Mouse (Mus musculus): ENCODE measurements around the gene Scn3a. TPM values are rescaled to one million over a fixed set of nuclear protein-coding genes. Genes with fewer than 3 reads are reported as not detected.
A peak's percentile ranks its signal among the peaks of the same experiment; 100 is the strongest.

Gene Scn3a
- polyA plus RNA-seq, 1 experiment from 2014 or later: 0.72 TPM

- Histone ChIP-seq H3K4me1 (replicated peaks; ENCODE audit: control insufficient read depth, insufficient read depth) (no peaks in the 10 kb centered on the region; the same call in 1 of the 2 replicates), H3K9me3 (ENCODE audit: control insufficient read depth, low read length) (no peaks in the 10 kb centered on the region), H3K4me2 (replicated peaks; ENCODE audit: low read depth) (no peak overlapping the region), H3K27ac (replicated peaks) (no peak overlapping the region), H3K9ac (ENCODE audit: low read length) (no peak overlapping the region), H3K36me3 (ENCODE audit: control insufficient read depth, insufficient read depth, low read length) (no peaks in the 10 kb centered on the region), H3K4me3 (ENCODE audit: low read depth, low read length) (no peak overlapping the region), H3K27me3 (ENCODE audit: control insufficient read depth, insufficient read depth, low read length) (no peaks in the 10 kb centered on the region)
- ATAC-seq (ENCODE audit: low FRiP score, low TSS enrichment) (no peak), DNase-seq (ENCODE audit: low spot score) (no peak)
- 58% methylated on average over 2 of the region's 2 CpGs for whole genome bisulfite sequencing
- TF ChIP-seq EP300 (optimal IDR thresholded peaks at IDR 0.05) (no peak), CTCF (IDR thresholded peaks at IDR 0.05; ENCODE audit: low read depth) (no peak)
Measured at GRCm38 (mm10) chr2:65450449-65451360, 116.7 kb downstream of the Scn3a start.

- Histone ChIP-seq H3K4me2 (replicated peaks; ENCODE audit: low read depth) (no peak overlapping the region), H3K9me3 (ENCODE audit: control insufficient read depth, low read length) (no peaks in the 10 kb centered on the region), H3K27ac (replicated peaks) (no peak overlapping the region), H3K27me3 (ENCODE audit: control insufficient read depth, insufficient read depth, low read length) (no peaks in the 10 kb centered on the region), H3K9ac (ENCODE audit: low read length) (no peak overlapping the region), H3K36me3 (ENCODE audit: control insufficient read depth, insufficient read depth, low read length) (no peaks in the 10 kb centered on the region), H3K4me3 (ENCODE audit: low read depth, low read length) (no peak overlapping the region), H3K4me1 (replicated peaks; ENCODE audit: control insufficient read depth, insufficient read depth) (no peaks in the 10 kb centered on the region; the same call in 1 of the 2 replicates)
- DNase-seq (ENCODE audit: low spot score): no peak
- no peak for ATAC-seq (ENCODE audit: low FRiP score, low TSS enrichment)
- TF ChIP-seq EP300 (optimal IDR thresholded peaks at IDR 0.05) (no peak), CTCF (IDR thresholded peaks at IDR 0.05; ENCODE audit: low read depth) (no peak)
- WGBS: 90% methylated on average over 5 of the region's 5 CpGs
Measured at GRCm38 (mm10) chr2:65449126-65449828, 118.2 kb downstream of the Scn3a start.

- Histone ChIP-seq H3K4me2 (replicated peaks; ENCODE audit: low read depth) (no peak overlapping the region), H3K9me3 (ENCODE audit: control insufficient read depth, low read length) (no peaks in the 10 kb centered on the region), H3K9ac (ENCODE audit: low read length) (no peak overlapping the region), H3K4me3 (ENCODE audit: low read depth, low read length) (no peak overlapping the region), H3K4me1 (replicated peaks; ENCODE audit: control insufficient read depth, insufficient read depth) (no peaks in the 10 kb centered on the region), H3K27me3 (ENCODE audit: control insufficient read depth, insufficient read depth, low read length) (no peaks in the 10 kb centered on the region), H3K36me3 (ENCODE audit: control insufficient read depth, insufficient read depth, low read length) (no peaks in the 10 kb centered on the region), H3K27ac (replicated peaks) (no peak overlapping the region)
- TF ChIP-seq CTCF (IDR thresholded peaks at IDR 0.05; ENCODE audit: low read depth): no peak
- no peak for TF ChIP-seq EP300 (optimal IDR thresholded peaks at IDR 0.05)
- ATAC-seq (ENCODE audit: low FRiP score, low TSS enrichment): no peak
- no peak for DNase-seq (ENCODE audit: low spot score)
- WGBS: 78% methylated on average over 4 of the region's 4 CpGs
Measured at GRCm38 (mm10) chr2:65443082-65443481, 124.3 kb downstream of the Scn3a start.

- no peak overlapping the region for H3K4me3 ChIP-seq (ENCODE audit: low read depth, low read length)
- H3K4me2 ChIP-seq (replicated peaks; ENCODE audit: low read depth): no peak overlapping the region
- no peak overlapping the region for H3K27ac ChIP-seq (replicated peaks)
- TF ChIP-seq EP300 (optimal IDR thresholded peaks at IDR 0.05) (no peak), CTCF (IDR thresholded peaks at IDR 0.05; ENCODE audit: low read depth) (no peak)
- no peaks in the 10 kb centered on the region for H3K9me3 ChIP-seq (ENCODE audit: control insufficient read depth, low read length)
- no peak overlapping the region for H3K9ac ChIP-seq (ENCODE audit: low read length)
- H3K27me3 ChIP-seq (ENCODE audit: control insufficient read depth, insufficient read depth, low read length): no peaks in the 10 kb centered on the region
- ATAC-seq (ENCODE audit: low FRiP score, low TSS enrichment) (no peak), DNase-seq (ENCODE audit: low spot score) (peak; percentile 14)
- no peaks in the 10 kb centered on the region for H3K36me3 ChIP-seq (ENCODE audit: control insufficient read depth, insufficient read depth, low read length)
- WGBS: 15% methylated on average over 5 of the region's 5 CpGs
- no peaks in the 10 kb centered on the region for H3K4me1 ChIP-seq (replicated peaks; ENCODE audit: control insufficient read depth, insufficient read depth)
Measured at GRCm38 (mm10) chr2:65441566-65441965, 125.9 kb downstream of the Scn3a start.

GRCm38 (mm10) chr2:65441110-65441509 lies 126.3 kb downstream of the Scn3a start:
- no peak for TF ChIP-seq EP300 (optimal IDR thresholded peaks at IDR 0.05)
- TF ChIP-seq CTCF (IDR thresholded peaks at IDR 0.05; ENCODE audit: low read depth): no peak
- no peak overlapping the region for H3K27ac ChIP-seq (replicated peaks)
- no peaks in the 10 kb centered on the region for H3K36me3 ChIP-seq (ENCODE audit: control insufficient read depth, insufficient read depth, low read length)
- H3K9me3 ChIP-seq (ENCODE audit: control insufficient read depth, low read length): no peaks in the 10 kb centered on the region
- H3K27me3 ChIP-seq (ENCODE audit: control insufficient read depth, insufficient read depth, low read length): no peaks in the 10 kb centered on the region
- no peak overlapping the region for H3K4me2 ChIP-seq (replicated peaks; ENCODE audit: low read depth)
- no peak overlapping the region for H3K4me3 ChIP-seq (ENCODE audit: low read depth, low read length)
- no peak for DNase-seq (ENCODE audit: low spot score)
- ATAC-seq (ENCODE audit: low FRiP score, low TSS enrichment): no peak
- 78% methylated on average over 6 of the region's 6 CpGs for WGBS
- H3K9ac ChIP-seq (ENCODE audit: low read length): no peak overlapping the region
- no peaks in the 10 kb centered on the region for H3K4me1 ChIP-seq (replicated peaks; ENCODE audit: control insufficient read depth, insufficient read depth)

DNA sequence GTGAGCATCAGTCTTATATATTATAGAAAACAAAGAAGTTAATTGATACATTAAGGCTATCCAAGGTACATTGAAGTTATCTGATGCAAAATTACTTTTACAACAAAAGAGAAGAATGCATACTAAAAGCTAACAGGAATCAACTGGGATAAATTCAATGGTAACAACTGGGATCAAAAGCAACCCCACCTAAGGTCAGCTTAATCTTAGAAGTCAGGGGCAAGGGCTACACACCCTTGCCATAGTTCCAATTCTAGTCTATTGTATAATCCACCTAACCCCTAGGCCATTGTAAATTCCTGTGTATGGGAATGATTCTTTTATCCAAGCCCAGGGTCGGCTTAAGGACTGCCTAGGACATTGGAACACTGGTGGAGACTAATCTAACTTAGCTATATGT lies 130.5 kb downstream of the Scn3a start:
- Histone ChIP-seq H3K4me2 (replicated peaks; ENCODE audit: low read depth) (no peak overlapping the region), H3K27ac (replicated peaks) (no peak overlapping the region), H3K9me3 (ENCODE audit: control insufficient read depth, low read length) (no peaks in the 10 kb centered on the region), H3K9ac (ENCODE audit: low read length) (no peak overlapping the region), H3K4me1 (replicated peaks; ENCODE audit: control insufficient read depth, insufficient read depth) (no peaks in the 10 kb centered on the region), H3K27me3 (ENCODE audit: control insufficient read depth, insufficient read depth, low read length) (no peaks in the 10 kb centered on the region), H3K4me3 (ENCODE audit: low read depth, low read length) (no peak overlapping the region), H3K36me3 (ENCODE audit: control insufficient read depth, insufficient read depth, low read length) (no peaks in the 10 kb centered on the region)
- 63% methylated on average over 1 of the region's 1 CpGs for WGBS
- no peak for ATAC-seq (ENCODE audit: low FRiP score, low TSS enrichment)
- TF ChIP-seq EP300 (optimal IDR thresholded peaks at IDR 0.05) (no peak), CTCF (IDR thresholded peaks at IDR 0.05; ENCODE audit: low read depth) (no peak)
- no peak for DNase-seq (ENCODE audit: low spot score)
